Mouse (Mus musculus) ES-Bruce4 (cell line): ENCODE results near the gene Uba1.

ENCODE experiments used
- CTCF ChIP-seq: IDR thresholded peaks from one replicate; pipeline ENCODE4 v1.8.1; 2011; ENCODE audit warnings: low read depth, low read length
- EP300 ChIP-seq: IDR thresholded peaks from 2 replicates; pipeline ENCODE4 v1.6.1; 2011; ENCODE audit warnings: low read depth, low read length; ENCODE audit not compliant: insufficient read depth
- POLR2A ChIP-seq: IDR thresholded peaks from one replicate; pipeline ENCODE4 v1.8.1; 2011; ENCODE audit warnings: low read length; ENCODE audit not compliant: insufficient read depth

GRCm38 (mm10) chrX:20705083-20705402 lies 46.9 kb downstream of the Uba1 start:
- TF ChIP-seq POLR2A (no peak), CTCF (no peak), EP300 (no peak)
